Mouse (Mus musculus): Measurements from ENCODE around the gene Lef1. TPM values are rescaled to one million over a fixed set of nuclear protein-coding genes. Genes with fewer than 3 reads are reported as not detected.
A peak's percentile ranks its signal among the peaks of the same experiment; 100 is the strongest.

The Lef1 gene
- total RNA-seq, 2 experiments from 2014 or later, result 5.5 to 6.7 TPM

DNA sequence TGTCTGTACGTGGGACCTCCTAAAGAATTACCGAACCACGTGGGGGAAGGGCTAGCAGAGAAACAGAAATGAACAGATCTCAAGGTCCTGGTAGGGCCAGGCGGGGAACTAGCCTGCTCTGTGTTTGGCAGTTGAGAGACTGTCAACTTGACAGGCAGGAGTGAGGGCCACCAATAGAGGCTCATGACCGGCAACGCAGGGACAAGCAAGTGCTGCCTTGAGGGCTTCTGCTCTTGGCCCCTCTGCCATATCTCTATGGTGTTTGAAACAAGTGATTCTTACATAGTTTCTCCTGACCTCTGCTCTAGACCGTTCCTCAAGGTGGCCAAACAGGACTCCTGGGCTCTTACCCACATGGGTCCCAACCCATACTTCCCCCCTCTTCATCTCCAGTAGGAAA, 141.3 kb downstream of the Lef1 start:
- DNase-seq, result no peak

DNA sequence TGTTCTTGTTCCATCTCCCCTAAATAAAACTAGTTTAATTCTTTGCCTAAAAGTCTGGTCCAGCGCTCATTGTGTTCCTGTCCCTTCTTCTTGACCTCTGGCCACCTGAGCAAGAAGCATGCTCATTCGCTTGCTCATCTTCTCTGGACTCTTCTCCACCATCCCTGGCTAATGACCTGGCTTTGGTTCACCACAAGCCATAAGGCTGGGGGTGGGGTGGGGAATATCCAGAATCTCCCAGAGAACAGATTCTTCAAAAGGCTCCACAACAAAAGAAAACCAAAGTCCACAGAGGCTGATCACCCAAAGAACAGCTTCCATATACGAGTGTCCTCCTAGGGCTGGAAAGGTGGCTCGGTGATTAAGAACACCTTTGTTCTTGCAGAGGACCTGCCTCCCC, 144.7 kb downstream of the Lef1 start:
- DNase-seq, result no peak

DNA sequence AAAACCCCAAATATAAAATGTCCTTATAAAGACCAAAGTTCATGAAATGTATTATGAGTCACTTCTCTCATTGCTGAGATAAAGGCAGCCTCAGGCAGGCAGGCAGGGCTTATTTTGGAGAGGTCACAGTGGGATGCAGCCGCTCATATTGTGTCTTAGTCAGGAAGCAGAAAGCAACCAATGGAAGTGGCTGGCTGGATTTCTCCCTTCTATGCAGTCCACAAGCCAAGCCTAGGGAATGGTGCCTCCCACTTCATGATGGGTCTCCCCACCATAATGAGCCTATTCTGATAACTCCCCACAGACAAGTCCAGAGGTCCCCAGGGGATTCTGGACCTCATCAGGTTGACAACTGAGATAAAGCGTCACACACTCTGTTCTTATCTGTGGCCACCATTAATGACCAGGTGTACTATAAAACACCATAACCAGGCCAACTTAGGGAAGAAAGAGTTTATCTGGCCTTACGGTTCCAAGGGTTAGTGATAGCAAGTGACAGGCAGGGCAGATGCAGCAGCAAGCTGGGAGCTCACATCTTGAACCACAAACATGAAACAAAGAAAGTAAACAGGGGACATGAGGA, 145.2 kb downstream of the Lef1 start:
- no peak for DNase-seq

DNA sequence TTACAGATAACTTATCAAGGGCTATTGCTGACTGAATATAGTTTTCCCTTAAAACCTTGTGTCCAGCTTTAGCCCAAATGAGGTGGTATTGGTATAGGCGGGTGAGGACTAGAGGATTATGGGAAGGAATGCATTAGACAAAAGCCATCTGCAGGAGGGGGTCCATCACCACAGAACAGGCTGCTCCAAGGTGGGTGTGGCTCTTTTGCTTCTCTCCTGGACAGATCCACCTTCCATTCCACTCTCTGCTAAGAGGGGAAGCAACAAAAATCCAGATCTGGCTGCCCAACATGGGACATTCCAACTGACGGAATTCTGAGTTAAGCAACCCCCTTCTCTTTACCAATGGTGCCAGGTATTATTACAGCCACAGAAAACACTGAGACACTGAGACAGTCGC, 148.7 kb downstream of the Lef1 start:
- DNase-seq, result no peak

DNA sequence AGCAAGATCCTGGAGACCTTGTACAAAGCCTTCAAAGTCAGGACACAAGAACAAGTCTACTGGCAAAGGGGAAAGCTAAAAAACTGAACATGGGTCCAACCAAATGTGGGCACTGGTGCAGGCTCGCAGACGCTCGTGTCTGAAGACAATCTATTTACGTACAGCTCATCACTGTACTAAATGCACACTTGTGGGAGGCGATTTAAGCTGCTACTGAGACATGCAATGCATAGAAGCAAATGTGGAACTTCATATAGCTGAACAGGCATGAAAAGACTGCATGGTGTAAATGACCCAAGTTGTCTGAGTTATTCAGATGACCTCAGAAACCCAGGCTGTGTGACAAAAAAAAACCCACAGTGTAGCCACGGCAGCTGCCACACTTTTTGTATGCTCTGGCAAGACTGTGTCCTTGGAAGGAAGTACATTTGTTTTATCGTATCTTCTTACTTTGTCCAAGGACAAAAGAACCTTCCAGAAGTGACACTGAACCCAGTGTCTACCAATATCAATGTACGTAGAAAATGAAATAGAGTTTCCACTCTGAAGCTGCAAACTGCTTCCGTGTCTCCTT, 149.2 kb downstream of the Lef1 start:
- no peak for DNase-seq

DNA sequence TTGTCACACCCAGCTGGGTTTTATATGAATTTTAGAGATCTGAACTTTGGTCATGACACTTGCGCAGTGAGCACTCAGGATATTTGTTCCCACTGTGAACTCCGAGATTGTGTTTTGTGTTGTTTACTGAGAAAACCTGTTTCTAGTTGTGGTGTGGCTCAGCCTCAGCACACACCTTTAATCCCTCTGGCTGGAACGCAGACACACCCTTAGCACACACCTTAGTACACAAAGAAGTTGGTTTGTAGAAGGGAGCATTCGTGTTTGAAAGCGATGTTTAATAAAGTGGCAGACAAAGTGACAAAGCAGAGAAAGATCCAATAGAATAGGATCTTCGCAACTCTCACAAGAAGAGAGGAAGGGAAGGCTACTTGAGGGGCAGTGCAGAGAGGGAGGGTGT, 150.1 kb downstream of the Lef1 start:
- no peak for DNase-seq

DNA sequence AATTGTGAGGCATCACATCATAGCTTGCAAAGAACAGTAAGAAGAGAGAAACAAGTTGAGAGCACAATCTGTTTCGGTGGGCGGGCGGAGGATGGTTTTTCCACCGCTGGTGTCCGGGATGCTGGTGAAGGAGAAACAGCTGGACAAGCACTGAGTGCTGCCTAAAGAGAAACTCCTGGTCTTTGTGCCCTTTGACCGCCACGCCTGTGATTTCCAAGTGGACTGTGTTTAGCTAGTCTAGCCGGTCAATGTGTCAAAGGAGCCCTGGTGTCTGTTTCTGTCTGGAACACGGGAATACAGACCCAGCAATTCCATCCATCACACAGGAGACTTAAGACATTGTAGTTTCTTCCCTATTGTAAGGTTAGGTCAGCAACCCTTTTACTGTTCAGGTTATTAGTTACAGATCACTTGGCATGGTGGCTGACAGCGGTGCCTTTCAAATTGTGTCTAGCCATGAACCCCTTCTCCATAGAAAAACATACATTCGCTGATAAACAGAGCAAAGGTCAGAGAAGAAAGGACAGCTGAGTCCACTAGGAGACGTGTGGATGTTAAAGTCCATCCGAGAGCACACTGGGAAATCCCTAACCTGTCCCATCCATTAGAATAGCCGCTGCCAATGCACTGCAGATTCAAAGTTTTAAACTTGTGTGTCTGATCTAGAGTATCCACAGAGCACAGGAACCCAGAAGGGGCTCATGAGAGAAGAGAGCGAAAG, 153.7 kb downstream of the Lef1 start:
- DNase-seq, result no peak

DNA sequence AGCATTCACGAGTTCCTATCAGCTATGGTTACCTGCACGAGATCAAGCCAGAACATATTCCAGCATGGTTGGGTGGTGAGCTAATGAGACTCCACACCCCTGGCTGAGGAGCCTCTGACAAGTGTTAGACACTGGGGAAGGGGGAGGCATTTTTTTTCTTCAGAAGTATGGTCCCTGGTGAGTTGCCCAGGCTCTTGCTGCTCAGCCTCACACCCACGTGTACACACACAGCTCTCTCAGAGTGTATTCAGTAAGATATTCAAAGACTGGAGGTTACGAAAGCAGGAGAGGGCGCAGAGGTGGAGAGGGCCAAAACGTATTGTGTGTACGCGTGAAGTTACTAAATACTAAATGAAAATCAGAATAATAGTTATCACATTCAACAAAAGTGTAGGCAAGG, 155.2 kb downstream of the Lef1 start:
- DNase-seq, result no peak

DNA sequence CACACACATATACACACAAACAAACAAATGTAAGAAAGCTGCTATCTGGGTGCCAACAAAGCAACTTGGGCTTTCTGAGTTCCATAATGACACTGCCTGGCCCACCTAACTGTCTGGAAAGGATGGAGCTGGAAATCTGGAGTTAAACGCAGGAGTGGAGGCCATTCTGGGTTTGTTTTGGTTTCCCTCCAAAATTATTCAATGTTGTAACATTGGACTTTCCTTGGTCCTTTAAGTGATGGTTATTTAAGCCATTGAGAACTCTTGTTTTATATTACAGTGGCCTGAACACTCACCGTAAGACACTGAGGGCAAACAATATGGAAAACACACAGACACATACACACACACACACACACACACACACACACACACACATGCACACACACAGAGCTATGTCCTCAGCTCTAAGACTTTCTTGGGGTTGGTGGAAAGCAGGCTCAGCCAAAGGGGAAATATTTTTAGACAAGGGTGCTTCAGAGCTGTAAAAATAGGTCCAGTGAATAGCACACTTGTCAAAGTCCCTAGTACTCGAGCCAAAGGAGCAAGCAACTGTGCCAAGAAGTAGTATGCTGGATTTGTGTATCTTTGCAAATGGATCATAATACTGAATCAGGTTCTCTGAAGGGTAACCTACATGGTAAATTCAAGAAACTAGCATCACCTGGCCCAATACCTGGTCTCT, 156.2 kb downstream of the Lef1 start:
- no peak for DNase-seq

DNA sequence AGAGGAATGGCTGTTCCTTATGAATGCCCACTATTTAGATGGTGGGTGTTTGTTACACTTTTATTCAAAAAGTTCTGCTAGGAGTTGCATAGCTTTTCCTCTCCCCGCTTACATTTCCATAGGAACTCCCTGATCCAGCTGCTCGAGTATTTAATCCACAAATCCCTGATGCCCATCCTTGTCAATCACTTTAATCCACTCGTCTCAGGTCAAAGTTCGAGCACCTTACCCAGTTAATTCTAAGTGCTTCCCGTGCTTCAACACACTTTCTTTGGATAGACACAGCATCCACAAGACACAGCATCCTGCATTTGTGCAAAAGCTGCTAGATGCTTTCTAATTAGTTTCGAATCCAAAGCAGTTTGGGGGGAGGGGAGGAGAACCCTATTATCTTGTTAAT, 160.1 kb downstream of the Lef1 start:
- DNase-seq, result no peak

DNA sequence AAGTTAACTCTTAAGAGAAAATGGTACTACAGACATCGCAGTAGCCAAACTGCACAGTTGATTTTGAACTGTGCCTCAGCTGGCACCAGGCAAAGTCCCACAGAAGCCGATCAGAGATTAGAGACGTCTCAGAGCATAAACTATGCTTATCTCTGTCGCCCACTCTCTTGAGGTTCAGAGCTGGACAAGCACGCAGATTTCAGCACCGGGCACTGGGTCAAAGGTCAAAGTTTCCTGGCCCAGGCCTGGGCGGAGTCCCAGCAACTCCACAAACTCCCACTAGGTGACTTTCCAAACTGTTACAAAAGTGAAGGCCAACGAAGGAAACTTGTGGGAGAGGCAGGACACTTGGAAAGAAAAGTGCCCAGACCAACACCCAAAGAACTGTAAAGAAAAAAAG, 160.9 kb downstream of the Lef1 start:
- no peak for DNase-seq

DNA sequence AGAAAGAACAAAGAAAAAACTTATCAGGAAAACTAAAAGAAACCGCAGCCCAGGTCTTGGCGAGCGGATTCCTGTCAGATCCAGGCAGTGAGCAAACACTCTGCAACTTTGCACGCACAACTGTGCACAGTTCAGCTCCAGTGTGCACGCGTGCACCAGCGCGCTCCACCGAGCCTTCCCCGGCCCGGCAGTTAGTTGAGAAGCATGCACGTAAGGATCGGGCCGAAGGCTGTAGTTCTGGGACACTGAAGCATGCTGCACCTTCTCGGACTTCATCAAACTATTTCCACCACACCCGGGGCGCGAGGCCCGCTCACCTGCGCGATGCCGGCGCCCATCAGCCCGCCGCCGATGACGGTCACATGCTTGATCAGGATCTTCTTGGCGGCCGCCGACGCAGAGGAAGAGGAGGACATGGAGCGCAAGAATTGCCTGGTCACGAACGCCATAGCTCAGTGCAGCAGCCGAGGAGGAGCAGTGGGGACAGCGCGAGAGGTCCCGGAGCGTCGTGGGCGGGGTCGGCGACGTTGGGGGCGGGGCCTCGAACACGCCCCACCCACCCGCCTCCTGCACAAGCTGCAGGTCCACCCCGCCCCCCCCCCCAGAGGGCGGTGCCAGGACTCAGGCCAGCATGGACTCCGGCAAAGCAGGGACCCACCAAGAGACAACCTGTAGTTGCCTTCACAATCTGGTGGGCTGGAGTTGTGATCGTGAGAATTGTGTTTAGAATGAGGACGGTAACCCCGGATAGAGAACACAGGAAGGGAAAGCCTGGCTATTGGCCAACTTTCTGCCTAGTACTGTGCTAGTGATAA, 161.5 kb downstream of the Lef1 start, which contains the start of gene Hadh:
TSS of gene Hadh (minus strand) at position 543 of the 815 bp plus-strand sequence.
- peak; percentile 77 to 79 for DNase-seq

DNA sequence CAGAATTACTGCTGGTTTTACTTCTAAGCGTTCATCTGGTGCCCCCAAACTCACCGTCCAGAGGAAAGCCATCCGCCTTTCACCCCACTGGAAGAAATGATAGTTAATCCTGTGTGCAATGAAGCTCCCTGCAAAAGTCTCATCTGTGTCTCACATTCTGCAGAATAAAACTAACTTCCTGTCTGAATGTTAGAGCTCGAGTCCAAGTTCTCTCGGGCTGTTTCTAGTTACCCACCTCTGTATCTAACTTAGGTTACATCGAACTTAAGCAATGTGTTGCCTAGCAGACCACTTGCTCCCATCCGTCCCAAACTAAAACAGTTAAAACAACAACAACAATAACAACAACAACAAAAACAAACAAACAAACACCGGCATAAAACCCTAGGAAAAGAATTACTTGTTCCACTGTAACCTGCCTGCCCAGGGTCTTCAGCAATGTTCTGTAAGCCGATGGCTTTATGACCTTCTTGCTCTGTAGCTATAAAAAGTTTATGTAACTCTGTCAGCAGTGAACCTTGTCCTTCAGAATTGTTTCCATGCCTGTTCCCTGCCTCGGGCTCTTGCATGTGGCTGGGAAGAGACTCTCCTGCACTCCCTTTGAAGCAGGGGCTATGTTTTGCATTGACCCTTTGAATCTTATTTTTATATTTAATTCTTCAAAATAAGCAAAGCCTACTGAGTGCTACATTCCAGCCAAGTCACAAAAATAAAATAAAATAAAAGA, 162.3 kb downstream of the Lef1 start:
- no peak for DNase-seq

Other genes starting within 250 kb of the Lef1 start
- 10 to 100 TPM; 21.0 to 21.5 TPM for gene Hadh, start 161.6 kb downstream of the Lef1 start, total RNA-seq (2021)
- gene Cyp2u1, start 192.8 kb downstream of the Lef1 start, total RNA-seq (2021), result 10 to 100 TPM; 15.6 to 15.7 TPM

All from layer of hippocampus, postnatal 36 days (tissue).